Mouse (Mus musculus): Measurements from ENCODE around the gene Olfr15.
A peak's percentile ranks its signal among the peaks of the same experiment; 100 is the strongest.
"Not testable (repeated sequence)": the region's sequence is repeated elsewhere in the genome, so short reads cannot be mapped to it uniquely, and the experiment has no call there.

Gene Olfr15

GRCm38 (mm10) chr16:3830588-3831109 lies at the start of gene Olfr15:
Gene Olfr15 (plus strand): TSS chr16:3830878.
- DNase-seq (ENCODE audit: low read depth, low spot score), result peak; percentile 53

GRCm38 (mm10) chr16:3781237-3781636 lies 49.4 kb upstream of the Olfr15 start:
- no peak for DNase-seq (ENCODE audit: low read depth, low spot score)

GRCm38 (mm10) chr16:3788394-3788793 lies 42.3 kb upstream of the Olfr15 start:
- DNase-seq (ENCODE audit: low read depth, low spot score), result no peak

GRCm38 (mm10) chr16:3808176-3808575 lies 22.5 kb upstream of the Olfr15 start:
- DNase-seq (ENCODE audit: low read depth, low spot score), result no peak

GRCm38 (mm10) chr16:3814667-3815066 lies 16.0 kb upstream of the Olfr15 start:
- DNase-seq (ENCODE audit: low read depth, low spot score), result not testable (repeated sequence)

GRCm38 (mm10) chr16:3820202-3820601 lies 10.5 kb upstream of the Olfr15 start:
- DNase-seq (ENCODE audit: low read depth, low spot score), result no peak

- no peak for DNase-seq (ENCODE audit: low read depth, low spot score)
These were observed 2.7 kb upstream of the Olfr15 start for GRCm38 (mm10) chr16:3828021-3828420.

GRCm38 (mm10) chr16:3829727-3830126 lies 951 bp upstream of the Olfr15 start:
- DNase-seq (ENCODE audit: low read depth, low spot score), result no peak

- DNase-seq (ENCODE audit: low read depth, low spot score), result no peak
These were observed 4.8 kb downstream of the Olfr15 start for GRCm38 (mm10) chr16:3835461-3835860.

GRCm38 (mm10) chr16:3839157-3839885 lies 8.6 kb downstream of the Olfr15 start:
- DNase-seq (ENCODE audit: low read depth, low spot score), result peak; percentile 65

GRCm38 (mm10) chr16:3842989-3843388 lies 12.3 kb downstream of the Olfr15 start:
- no peak for DNase-seq (ENCODE audit: low read depth, low spot score)

GRCm38 (mm10) chr16:3843796-3844195 lies 13.1 kb downstream of the Olfr15 start:
- DNase-seq (ENCODE audit: low read depth, low spot score), result no peak

GRCm38 (mm10) chr16:3846711-3847518 lies 16.2 kb downstream of the Olfr15 start, which contains the start of gene Zfp174:
Gene Zfp174 (plus strand): TSS chr16:3847268.
- DNase-seq (ENCODE audit: low read depth, low spot score), result peak; percentile 95

GRCm38 (mm10) chr16:3847871-3848270 lies 17.2 kb downstream of the Olfr15 start:
- DNase-seq (ENCODE audit: low read depth, low spot score), result no peak

- DNase-seq (ENCODE audit: low read depth, low spot score), result peak; percentile 38
These were observed 17.7 kb downstream of the Olfr15 start for GRCm38 (mm10) chr16:3848416-3848815.

GRCm38 (mm10) chr16:3851301-3851700 lies 20.6 kb downstream of the Olfr15 start:
- DNase-seq (ENCODE audit: low read depth, low spot score), result not testable (repeated sequence)

GRCm38 (mm10) chr16:3852586-3852985 lies 21.9 kb downstream of the Olfr15 start:
- DNase-seq (ENCODE audit: low read depth, low spot score), result no peak

GRCm38 (mm10) chr16:3854437-3855182 lies 23.9 kb downstream of the Olfr15 start:
- no peak for DNase-seq (ENCODE audit: low read depth, low spot score)

GRCm38 (mm10) chr16:3855776-3856175 lies 25.1 kb downstream of the Olfr15 start:
- DNase-seq (ENCODE audit: low read depth, low spot score), result no peak

GRCm38 (mm10) chr16:3859254-3859653 lies 28.6 kb downstream of the Olfr15 start:
- no peak for DNase-seq (ENCODE audit: low read depth, low spot score)

GRCm38 (mm10) chr16:3871815-3872214 lies 41.1 kb downstream of the Olfr15 start:
- no peak for DNase-seq (ENCODE audit: low read depth, low spot score)
